In genomic region chr12:78901467-78901866, GRCm38 (mm10) we compare ENCODE assay signal across 14 mouse cellular contexts.
"Had no signal": no experiment of that assay in that cellular context is flagged by ENCODE, and none has a peak within 500 bp of the region (broad histone marks: within the 10 kb centered on the region; RNA-seq: fewer than 3 reads in every experiment).

No protein-coding gene starts in this region.

- ATAC-seq: midbrain, embryonic 16.5 days had no signal

- H3K36me3 ChIP-seq: limb, embryonic 13.5 days; midbrain, embryonic 12.5 days had no signal

- H3K9me3 ChIP-seq: limb, embryonic 13.5 days; midbrain, embryonic 12.5 days had no signal

- H3K27ac ChIP-seq: kidney, postnatal 0 days; limb, embryonic 13.5 days; liver, embryonic 14.5 days; midbrain, embryonic 12.5 days had no signal

- H3K4me3 ChIP-seq: limb, embryonic 13.5 days; midbrain, embryonic 12.5 days had no signal

- DNase-seq: kidney, adult 11 months; kidney, adult 9 months; kidney, postnatal 36 days; layer of hippocampus, adult 9-11 months; left cerebral cortex, postnatal 4 days; lung, adult 18-20 months; lung, postnatal 36 days; right cerebral cortex, postnatal 14 days; thymus, postnatal 4 days had no signal
